Mouse (Mus musculus) left cerebral cortex, postnatal 14 days (tissue): ENCODE data around the gene Cep57l1. TPM values are rescaled to one million over a fixed set of nuclear protein-coding genes. Genes with fewer than 3 reads are reported as not detected.
"Not testable (repeated sequence)": the region's sequence is repeated elsewhere in the genome, so short reads cannot be mapped to it uniquely, and the experiment has no call there.

Source experiments
- DNase-seq, 2 experiments: peaks; one replicate each; pipeline ENCODE4 v3.0.0; 2021 to 2022; ENCODE audit warnings: low spot score in 2 of 2, mixed read lengths in 1 of 2
- intact Hi-C: fragments of 180-260 bp; cut with DNase I; formaldehyde crosslinking; loops from one replicate; pipeline ENCODE4 v1.15.1; 2025
- long read RNA-seq, 2 experiments: library from polyadenylated mRNA; stranded (forward); transcript quantifications; one replicate each; pipeline ENCODE4 v2.0.0; 2021
- total RNA-seq, 2 experiments: library from RNA; stranded (reverse); gene quantifications; 2 replicates each; pipeline ENCODE4 v1.2.3; 2021

Cep57l1 gene
- total RNA-seq: 1 to 10 TPM; 6.6 to 8.6 TPM
- long read RNA-seq, experiment 1, partial matches to known transcripts: 3 of 8 reads
- long read RNA-seq, experiment 1, other reads (novel, unspliced or antisense): 2 of 8 reads
- long read RNA-seq, experiment 2, partial matches to known transcripts: 4 of 7 reads
- long read RNA-seq, experiment 2, other reads (novel, unspliced or antisense): 3 of 7 reads

DNA sequence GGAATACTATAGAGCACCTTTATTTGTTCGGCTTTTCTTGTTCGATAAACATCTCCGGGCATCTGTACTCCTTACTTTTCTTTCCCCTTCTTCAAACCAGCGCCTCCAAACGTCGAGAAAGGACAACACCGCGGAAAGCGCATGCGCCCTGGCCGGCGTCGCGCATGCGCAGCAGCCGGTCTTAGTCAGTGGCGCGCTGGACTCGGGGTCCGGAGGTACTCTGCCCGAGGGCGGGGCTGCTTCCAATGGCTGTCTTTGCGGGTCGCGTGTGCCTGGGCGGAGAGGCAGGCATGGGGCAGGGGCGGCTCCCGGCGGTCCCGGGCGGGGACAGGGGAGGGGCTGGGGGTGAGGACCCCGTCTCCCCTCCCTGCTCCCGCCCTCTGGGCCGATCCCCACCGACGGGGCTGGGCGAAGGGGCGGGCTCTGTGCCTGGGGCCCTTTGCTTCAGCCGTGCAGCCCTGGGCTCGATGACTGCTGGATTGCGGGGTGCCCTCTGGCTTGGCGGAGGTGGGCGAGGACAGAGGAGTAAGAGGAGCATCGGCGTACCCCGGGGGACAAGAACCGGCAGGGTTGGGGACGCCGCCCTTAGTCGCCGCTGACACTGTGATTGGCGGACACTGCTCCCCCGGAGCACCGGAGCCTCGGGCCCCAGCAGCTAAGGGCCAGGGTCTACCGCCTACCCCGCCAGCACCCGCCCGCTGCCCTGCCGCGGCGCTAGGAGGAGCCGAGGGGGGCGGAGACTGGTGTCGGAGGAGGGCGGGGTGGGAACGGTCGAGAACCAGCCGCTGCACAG lies at the start of gene Cep57l1, which contains the start of gene Sesn1:
Cep57l1 (minus strand) TSS at position 101 of the 793 bp plus-strand sequence.
Sesn1 (plus strand) TSS at position 165 of the 793 bp plus-strand sequence.
- peak; percentile 91 for DNase-seq
- intact Hi-C loops: no loop called here

DNA sequence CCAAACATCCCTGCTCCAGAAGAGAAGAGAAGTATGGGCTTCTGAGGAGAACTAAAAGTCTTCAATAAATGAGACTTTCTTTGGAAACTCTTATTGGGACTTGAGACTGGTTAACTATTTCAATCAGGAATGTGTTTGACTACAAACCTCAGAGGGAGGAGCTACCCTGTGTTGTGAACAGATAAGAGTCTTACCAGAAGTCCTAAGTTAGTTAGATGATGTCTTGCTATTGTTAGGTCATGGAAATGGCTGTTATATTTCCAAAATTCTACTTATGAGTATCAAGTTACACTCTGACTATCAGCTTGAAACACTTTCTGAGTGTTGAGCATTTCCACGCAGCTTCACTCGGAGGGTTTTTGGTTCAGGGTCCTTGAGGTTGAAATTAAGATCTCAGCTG lies 39.0 kb upstream of the Cep57l1 start:
- intact Hi-C loops: no loop called here
- DNase-seq: no peak

DNA sequence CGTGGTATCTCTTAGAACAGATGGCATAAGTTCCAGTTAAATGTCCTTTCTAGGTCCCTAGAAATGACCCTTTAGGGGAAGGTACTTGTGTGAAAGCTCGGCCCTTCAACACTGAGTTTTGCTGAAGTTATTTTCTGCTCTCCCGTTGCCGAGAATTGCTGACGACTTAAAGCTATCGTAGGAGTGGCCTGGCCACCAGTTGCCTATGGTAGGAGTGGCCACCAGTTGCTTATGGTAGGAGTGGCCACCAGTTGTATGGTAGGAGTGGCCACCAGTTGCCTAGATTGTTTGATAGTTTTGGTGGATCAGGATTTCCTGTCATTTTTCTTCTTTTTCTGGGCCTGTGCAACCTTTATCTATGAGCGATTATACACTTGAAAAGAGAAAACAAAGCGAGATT lies 38.1 kb upstream of the Cep57l1 start:
- no peak for DNase-seq
- intact Hi-C loops: no loop called here

DNA sequence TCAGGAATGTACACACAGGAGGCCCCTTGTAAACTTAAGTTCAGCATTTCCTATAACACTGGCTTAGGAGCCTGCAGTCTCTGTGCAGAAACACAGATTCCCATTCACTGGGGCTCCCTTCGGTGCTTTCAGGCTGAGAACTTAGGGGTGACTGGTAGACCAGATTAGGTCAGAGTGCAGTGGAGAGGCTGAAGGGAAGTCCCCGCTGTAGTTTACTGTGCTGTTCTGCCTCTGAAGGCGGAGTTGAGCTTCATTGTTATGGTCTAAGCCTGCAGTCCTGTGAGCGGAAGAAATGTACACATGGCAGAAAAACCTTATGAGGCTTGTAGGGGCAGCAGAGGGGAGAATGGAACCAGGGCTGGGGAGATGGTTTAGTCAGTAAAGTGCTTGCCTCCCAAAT lies 29.2 kb upstream of the Cep57l1 start:
- no peak for DNase-seq
- intact Hi-C loops: no loop called here

DNA sequence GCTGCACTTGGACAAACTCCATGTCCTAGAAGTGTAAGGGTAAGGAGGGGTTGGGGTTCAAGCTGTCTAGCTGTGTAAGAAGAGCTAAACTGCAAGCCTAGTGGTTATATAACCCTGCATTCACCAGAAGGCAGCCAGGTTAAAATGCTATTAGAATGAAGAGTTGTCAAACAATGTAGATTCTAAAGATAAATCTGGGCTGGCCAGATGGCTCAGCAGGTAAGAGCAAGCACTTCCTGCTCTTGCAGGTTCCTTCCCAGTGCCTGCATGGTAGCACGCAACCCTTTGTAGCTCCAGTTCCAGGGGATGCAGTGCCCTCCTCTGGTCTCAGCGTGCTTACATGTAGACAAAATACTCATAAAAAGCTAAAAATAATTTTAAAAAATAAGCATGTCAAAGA lies 24.5 kb upstream of the Cep57l1 start:
- no peak for DNase-seq
- intact Hi-C loops: loop anchor here (5.0 kb wide), 3 partner anchors 143 to 458 kb away; partner anchors contain the start of gene Foxo3

DNA sequence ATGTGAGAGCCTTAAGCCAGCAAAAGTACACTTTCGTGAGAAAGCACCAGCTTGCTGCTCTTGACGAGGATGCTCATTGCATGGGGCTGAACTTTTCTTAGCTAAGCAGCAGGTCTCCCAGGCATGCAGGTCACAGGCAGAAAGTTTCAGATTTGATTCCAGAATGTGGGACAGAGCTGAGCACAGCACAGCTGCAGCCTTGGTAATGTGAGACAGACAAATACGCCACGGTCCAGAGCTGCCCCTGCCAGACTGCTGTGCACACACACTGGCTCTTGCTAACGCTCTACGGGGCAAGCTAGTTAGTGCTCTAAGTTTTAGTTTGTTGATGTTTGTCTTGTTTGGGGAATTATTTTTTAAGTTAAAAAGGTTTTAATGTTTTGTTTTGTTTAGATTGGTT lies 22.5 kb upstream of the Cep57l1 start:
- DNase-seq: no peak
- intact Hi-C loops: loop anchor here (5.0 kb wide), 3 partner anchors 145 to 460 kb away; partner anchors contain the start of gene Foxo3

DNA sequence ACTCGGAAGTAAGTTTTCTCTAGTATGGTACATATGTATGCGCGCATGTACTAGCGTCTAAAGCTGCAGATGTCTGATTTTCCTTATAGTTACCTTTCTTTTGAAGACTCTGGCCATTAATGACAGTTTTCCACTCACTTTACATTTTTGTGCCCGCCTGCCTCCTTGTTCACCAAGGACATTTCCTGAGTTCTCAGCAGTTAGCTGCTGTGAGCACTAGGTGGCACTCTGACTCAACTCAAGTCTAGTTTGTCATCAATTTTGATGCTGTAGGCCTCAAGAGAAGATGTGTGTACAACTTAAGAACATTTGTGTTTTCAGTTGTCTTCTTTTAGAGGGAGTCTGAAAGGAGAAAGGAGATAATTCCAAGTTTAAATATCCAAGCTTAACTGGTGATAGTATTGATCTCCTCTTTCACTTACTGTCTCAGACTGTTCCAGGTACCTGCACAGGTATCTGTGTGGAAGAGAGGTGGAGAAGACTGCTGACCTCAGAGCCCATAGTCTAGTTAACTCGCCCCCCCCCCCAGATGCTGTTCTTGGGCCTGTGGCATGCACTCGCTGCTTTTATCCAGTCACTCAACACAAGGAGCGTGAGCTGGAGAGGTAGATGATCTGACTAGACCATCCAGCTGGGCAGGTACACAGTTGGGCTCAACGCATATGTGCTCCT lies 21.3 kb upstream of the Cep57l1 start:
- intact Hi-C loops: loop anchor here (2.0 to 5.0 kb wide), 4 partner anchors 58 to 461 kb away; partner anchors contain the start of gene Foxo3

DNA sequence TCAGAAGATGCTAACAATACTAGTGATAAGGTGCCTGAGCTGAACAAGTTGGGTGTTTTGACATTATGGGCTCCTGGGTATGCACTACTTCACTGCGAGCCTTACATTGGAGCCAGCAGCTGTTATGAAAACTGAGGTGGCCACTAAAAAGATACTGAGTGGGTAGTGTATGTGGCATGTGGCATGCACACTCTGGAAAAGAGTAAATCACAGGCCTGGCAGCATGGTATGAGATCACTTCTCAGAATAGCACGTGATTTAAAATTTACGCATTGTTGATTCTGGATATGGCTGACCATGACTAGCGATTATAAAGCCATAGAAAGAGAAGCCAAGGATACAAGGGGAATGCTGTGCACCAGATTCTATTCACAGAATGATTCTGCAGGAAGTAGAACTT lies 20.8 kb upstream of the Cep57l1 start:
- DNase-seq: no peak
- intact Hi-C loops: loop anchor here (2.0 to 5.0 kb wide), 4 partner anchors 58 to 462 kb away; partner anchors contain the start of gene Foxo3

More for the DNA sequence above, 21.3 kb upstream of the Cep57l1 start:
- DNase-seq: peak; percentile 82 to 83

DNA sequence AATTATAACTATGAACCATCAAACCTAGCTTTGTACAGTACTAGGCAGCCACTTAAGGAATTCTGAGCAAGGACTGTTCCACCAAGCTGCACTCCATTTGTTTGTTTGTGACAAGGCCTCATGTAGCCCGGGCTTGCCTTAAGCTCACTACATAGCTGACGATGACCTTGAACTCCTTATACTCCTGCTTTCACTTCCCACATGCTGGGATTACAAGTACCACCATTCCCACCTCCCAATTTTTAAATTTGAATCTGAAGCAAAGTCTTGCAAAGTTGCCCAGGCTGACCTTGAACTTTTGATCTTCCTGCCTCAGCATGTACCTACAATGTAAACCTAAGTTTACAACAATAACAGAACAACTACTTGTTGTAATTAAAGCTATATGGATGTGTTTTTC lies 20.3 kb upstream of the Cep57l1 start:
- intact Hi-C loops: loop anchor here (2.0 to 5.0 kb wide), 4 partner anchors 59 to 462 kb away; partner anchors contain the start of gene Foxo3
- DNase-seq: no peak

DNA sequence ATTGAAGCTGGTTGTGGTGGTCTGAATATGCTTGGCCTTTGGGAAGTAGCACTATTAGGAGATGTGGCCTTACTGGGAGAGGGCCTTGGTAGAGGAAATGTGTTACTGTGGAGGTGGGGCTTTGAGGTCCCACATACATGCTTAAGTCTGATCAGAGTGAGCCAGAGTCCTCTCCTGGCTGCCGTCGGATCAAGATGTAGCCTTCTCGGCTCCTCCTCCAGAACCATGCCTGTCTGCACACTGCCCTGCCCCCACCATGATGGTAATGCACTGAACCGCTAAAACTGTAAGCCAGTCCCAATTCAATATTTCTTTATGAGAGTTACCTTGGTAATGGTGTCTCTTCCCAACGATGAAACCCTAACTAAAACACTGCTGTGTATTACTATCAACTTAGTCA lies 19.5 kb upstream of the Cep57l1 start:
- no peak for DNase-seq
- intact Hi-C loops: no loop called here

DNA sequence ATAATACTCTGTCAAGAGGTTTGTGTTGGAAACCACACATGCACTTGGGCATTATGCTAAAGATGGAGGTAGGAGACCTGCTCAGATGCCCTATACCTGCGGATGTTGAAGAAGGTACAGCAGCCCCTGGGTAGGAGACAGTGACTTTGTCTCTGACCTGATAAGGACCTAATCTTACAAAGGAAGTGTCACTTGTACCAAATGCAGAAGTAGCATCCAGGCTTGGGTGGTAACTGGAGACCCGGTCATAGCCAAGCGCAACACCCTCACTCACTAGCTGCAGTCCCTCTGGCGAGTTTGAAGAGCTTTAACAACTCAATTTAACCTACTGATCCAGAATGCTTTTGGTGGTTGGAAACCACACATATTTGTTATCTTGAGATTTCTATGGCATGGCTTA lies 18.1 kb upstream of the Cep57l1 start:
- intact Hi-C loops: no loop called here
- DNase-seq: no peak

DNA sequence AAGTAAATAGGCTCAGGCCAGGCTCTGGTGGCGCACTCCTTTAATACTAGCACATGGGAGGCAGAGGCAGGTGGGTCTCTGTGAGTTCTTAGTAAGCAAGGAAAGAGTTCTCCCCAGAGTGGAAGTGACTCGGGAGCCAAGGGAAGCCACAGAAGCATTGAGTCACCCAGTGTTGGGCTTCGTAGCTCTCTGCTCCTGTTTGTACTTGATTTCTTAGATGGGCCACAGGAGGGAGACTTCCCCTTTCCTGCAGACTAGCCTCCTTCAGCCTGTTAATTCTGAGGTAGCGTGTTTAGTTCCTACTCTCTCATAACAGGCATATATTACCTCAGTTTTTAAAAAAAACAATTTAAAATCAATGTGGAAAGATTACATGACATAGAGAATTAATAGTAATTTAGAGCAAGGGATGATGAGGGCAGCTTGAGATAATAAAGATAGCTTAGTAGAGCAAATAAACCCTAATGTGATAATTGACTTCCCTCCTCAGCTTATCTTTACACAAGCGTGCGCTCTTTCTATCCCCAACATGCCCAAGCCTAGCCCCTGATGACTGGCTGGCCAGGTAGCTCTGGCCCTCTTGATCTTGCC lies 16.9 kb upstream of the Cep57l1 start:
- DNase-seq: no peak
- intact Hi-C loops: no loop called here

DNA sequence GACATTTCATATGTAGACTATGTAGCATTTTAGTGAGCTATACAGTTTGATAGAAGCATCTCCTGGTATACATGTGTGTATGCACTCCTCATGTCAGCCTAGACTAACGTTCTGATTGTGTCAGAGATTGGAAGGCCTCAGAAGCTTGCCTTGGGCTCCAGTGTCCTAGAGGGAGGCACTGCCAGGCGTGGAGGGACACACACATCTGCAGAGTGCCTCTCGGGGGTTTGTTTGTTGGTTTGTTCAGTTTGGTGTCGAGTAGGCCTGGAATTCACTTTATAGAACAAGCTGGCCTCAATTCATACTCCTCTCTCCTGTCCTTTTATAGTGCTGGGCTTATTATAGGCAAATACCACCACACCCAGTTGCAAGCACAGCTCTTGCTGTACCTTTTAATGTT lies 16.3 kb upstream of the Cep57l1 start:
- DNase-seq: no peak
- intact Hi-C loops: no loop called here

DNA sequence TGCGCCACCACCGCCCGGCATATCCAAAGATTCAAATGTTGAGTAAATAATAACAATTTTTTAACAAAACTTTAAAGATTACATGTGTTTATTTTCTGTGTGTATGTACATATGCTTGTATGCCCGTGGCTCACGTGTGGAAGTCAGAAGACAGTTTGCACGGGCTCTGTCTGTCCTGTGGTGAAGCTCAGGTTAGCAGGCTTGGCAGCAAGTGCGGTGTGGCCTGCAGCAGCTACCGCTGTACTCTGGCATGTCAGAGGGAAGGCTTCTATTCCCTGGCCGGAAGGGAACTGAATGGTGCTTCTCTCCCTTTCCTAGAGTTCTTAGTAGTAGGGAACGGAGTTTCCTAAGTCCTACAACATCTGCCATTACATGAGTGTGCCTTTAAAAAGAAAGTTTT lies 15.4 kb upstream of the Cep57l1 start:
- no peak for DNase-seq
- intact Hi-C loops: no loop called here

DNA sequence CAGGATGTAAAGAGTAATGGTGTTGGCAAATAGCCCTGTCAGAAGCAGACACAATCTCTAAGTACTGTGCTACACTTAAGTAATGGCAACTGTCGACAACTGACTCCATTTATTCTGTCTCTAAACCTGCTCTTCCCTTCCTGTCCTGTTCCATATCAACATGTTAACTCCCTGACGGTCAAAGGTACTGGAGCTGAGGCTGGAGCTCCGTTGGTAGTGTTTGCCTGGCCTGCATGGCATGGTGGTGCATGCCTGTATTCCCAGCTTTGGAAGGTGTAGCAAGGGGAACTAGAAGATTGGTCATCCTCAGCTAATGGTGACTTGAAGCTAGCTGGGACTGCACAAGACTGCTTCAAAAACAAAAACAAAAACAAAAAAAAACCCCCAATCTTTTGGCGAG lies 14.2 kb upstream of the Cep57l1 start:
- intact Hi-C loops: no loop called here
- DNase-seq: no peak

DNA sequence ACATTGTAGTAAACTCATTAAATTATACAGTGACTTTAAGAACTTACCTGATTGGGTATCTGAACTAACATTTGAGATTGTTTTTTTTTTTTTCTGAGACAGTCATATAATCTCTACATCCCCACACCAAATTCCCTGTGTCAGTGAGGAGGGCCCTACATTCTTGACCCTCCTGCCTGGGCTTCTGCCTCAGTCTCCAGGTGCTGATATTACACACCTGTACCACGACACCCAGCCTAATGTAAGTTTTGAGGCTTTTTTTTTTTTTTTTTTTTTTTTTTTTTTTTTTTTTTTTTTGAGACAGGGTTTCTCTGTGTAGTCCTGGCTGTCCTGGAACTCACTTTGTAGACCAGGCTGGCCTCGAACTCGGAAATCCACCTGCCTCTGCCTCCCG lies 13.6 kb upstream of the Cep57l1 start:
- intact Hi-C loops, DNase-seq: not testable (repeated sequence)

DNA sequence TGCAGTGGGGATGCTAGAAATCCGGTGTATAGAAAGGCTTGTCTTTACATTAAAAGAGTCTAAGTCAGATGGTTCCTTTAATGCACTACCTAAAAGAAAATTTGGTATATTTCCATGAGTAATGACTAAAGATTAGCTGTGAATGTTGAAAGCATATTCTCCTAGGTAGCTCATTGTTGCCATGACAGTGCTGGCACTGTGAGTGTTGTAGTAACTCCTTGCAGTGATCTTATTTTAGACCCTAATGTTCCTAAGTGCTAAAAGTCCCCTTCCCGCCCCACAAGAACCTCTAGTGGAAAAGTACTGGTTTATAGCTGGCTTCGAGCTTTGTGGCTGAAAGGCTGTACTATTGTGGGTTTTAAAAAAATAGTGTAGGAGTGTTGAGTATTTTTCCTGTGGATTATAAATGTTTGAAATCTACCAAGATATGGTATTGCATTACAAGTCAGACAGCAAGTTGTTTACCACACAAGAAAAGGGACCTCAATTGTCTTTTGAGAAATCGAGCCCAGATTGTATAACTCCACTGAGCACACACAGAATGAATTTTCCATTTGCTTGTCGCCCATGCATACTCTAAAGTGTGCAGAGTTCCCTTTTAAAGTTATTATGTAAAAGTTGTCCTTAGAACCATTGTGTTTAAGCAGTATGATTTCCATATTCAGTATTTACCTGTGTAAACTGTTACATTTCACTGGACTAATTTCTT lies 13.1 kb upstream of the Cep57l1 start:
- peak; percentile 20 to 45 for DNase-seq
- intact Hi-C loops: no loop called here

DNA sequence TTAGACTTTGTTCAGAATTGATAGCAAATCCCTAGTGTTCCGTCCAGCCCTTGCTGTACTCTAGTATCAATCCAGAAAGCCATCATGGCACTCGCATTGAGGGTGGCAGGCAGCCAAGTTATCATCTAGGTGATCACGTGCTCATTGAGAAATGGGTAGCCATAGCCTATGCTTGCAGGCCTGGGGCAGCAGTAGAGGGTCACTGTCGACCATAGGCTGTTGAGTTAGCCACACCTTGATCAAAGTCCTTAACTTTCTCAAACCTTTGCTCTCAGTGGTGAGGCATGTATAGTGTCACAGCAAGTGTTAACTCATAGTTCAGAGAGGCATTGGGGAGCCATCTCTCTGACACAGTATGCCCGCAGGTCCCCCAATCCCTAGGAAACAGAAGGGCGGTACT lies 11.5 kb upstream of the Cep57l1 start:
- intact Hi-C loops: no loop called here
- DNase-seq: no peak

DNA sequence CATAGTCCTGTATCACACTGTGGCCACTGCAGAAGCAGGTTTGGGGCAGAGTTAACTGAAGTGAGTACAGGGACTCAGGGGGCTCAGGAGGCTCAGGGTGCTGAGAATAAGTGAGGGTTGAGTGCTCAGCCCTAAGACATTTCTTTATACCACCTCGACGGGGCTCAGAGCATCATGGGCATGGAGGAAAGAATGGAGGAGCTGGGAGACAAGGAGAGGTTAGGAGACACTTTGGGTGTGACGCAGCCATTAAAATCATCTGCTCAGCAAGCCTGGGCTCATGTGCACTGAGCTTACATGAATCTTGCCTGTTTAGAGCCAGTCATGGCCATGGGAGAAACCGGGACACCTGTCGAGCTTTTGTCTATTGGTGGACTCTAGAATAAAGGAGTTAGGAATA lies 10.7 kb upstream of the Cep57l1 start:
- intact Hi-C loops: no loop called here

More for the DNA sequence above, 10.7 kb upstream of the Cep57l1 start:
- DNase-seq: no peak
